Mouse (Mus musculus) lung, adult 2 months (tissue): ENCODE measurements around the gene Adgrl4.

ENCODE experiments used
- CTCF ChIP-seq: fragments of 200-500 bp; IDR thresholded peaks from 2 replicates; pipeline ENCODE4 v1.5.1; 2011; ENCODE audit warnings: mild to moderate bottlenecking, low read length, control low read depth; ENCODE audit not compliant: insufficient read depth
- POLR2A ChIP-seq: fragments of 200-500 bp; IDR thresholded peaks from 2 replicates; pipeline ENCODE4 v1.6.1; 2011; ENCODE audit warnings: low read depth, mild to moderate bottlenecking, control low read depth, low read length, borderline replicate concordance; ENCODE audit errors: extremely low read depth

DNA sequence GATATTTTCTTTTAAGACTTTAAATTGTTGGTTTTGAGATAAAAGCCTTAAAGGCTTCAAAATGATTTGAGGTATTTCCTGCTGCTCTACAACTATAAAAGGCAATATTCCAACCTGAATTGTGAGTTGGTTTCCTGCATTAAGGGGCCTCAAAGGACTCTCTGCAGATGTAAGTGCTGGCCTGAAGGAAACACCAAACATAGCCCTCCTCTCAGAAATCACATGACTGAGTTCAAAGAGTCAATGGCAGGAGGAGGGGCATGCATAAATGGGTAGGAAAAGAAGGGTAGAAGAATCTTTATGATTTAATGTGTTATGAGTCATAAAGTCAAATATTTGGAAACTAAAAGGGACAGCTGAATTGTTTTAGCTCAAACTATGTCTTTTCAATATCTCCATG is 46.8 kb upstream of the Adgrl4 start:
- no peak for TF ChIP-seq POLR2A
- no peak for TF ChIP-seq CTCF
